Mouse (Mus musculus): ENCODE results near the gene Arl5b.

DNA sequence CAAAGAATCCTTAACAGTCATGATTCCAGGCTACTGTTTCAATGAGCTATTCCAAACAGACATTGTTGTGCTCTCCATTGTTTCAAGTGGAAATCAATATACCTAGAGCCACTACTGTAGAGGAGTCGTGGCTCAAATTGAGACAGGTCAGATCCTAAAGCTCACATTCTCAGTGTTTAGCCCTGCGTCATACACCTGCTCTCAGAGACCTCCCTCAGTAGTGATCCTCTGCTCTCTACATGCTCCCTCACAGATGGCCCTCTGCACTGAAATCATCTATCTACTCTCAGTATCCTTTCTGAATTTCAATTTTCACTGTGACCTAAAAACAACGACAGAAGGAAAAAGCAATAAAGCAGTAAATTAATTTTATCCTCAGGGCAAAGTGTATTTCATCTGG lies 41.7 kb upstream of the Arl5b start:
- TF ChIP-seq MAX (IDR thresholded peaks at IDR 0.05): no peak
- TF ChIP-seq USF1 (IDR thresholded peaks at IDR 0.05; ENCODE audit: low read depth): no peak
- TF ChIP-seq CTCF (IDR thresholded peaks at IDR 0.05; ENCODE audit: control insufficient read depth, insufficient read depth, insufficient read length): no peak
- TF ChIP-seq MYOD1 (IDR thresholded peaks at IDR 0.05; ENCODE audit: control insufficient read depth, insufficient read length, low read depth): no peak
- no peak for TF ChIP-seq MYOG (IDR thresholded peaks at IDR 0.05; ENCODE audit: control insufficient read depth, extremely low read depth, insufficient read length)
